Mouse (Mus musculus) small intestine, adult 2 months (tissue): ENCODE measurements around the gene Vamp1. TPM values are rescaled to one million over a fixed set of nuclear protein-coding genes. Genes with fewer than 3 reads are reported as not detected.

Experiments used
- H3K27ac ChIP-seq: fragments of 200-500 bp; 2 replicates; pipeline ENCODE4 v1.5.1; 2012; ENCODE audit warnings: low read depth, low read length, control low read depth, inconsistent platforms; ENCODE audit not compliant: insufficient read depth
- H3K27me3 ChIP-seq: fragments of 200-500 bp; 2 replicates; pipeline ENCODE4 v1.6.1; 2012; ENCODE audit warnings: mild to moderate bottlenecking, moderate library complexity, low read length, inconsistent platforms; ENCODE audit not compliant: control insufficient read depth, insufficient read depth
- H3K36me3 ChIP-seq: fragments of 200-500 bp; 2 replicates; pipeline ENCODE4 v1.6.1; 2012; ENCODE audit warnings: mild to moderate bottlenecking, low read length, control low read depth, inconsistent platforms; ENCODE audit not compliant: control insufficient read depth, insufficient read depth
- H3K4me1 ChIP-seq: fragments of 200-500 bp; 2 replicates; pipeline ENCODE4 v1.6.1; 2012; ENCODE audit warnings: low read length, inconsistent platforms, mixed read lengths; ENCODE audit not compliant: control insufficient read depth, insufficient read depth, insufficient read length
- H3K4me3 ChIP-seq: fragments of 200-500 bp; 2 replicates; pipeline ENCODE4 v1.5.1; 2012; ENCODE audit warnings: low read depth, mild to moderate bottlenecking, control low read depth, inconsistent platforms, low read length, moderate library complexity
- CTCF ChIP-seq: fragments of 200-500 bp; IDR thresholded peaks from 2 replicates; pipeline ENCODE4 v1.5.1; 2012; ENCODE audit warnings: low read depth, mild to moderate bottlenecking, control low read depth, inconsistent platforms, low read length, moderate library complexity, mixed read lengths; ENCODE audit not compliant: insufficient replicate concordance, insufficient read length; ENCODE audit errors: extremely low read depth
- POLR2A ChIP-seq: fragments of 200-500 bp; IDR thresholded peaks from 2 replicates; pipeline ENCODE4 v1.6.1; 2012; ENCODE audit warnings: low read depth, mild to moderate bottlenecking, control low read depth, inconsistent platforms, low read length, moderate library complexity
- WGBS: fragments of 180-500 bp; shearing (Covaris S2); methylation state at CpG from one replicate; pipeline ENCODE4 v1.1.7; 2018; 5-methylcytosine and 5-hydroxymethylcytosine counted together
- polyA plus RNA-seq: library from polyadenylated mRNA; depleted of rRNA; stranded (reverse); fragments of >200 nt; gene quantifications from 2 replicates; pipeline ENCODE4 v1.2.3, GENCODE M21; 2012; rRNA removed

Gene Vamp1
- 5.0 and 7.7 TPM in 2 replicates for polyA plus RNA-seq

- Histone ChIP-seq H3K4me1 (no peaks in the 10 kb centered on the region), H3K4me3 (peak within 1 kb of the TSS; percentile 89), H3K27ac (peak within 1 kb of the TSS; percentile 69), H3K36me3 (peaks cover 11% of the 10 kb centered on the region), H3K27me3 (no peaks in the 10 kb centered on the region)
- 1% methylated on average over 48 of the region's 48 CpGs for WGBS
- TF ChIP-seq CTCF: no peak
- peak; percentile 99 for TF ChIP-seq POLR2A
Measured at GRCm38 (mm10) chr6:125215148-125215954, at the start of gene Vamp1. Gene Vamp1, plus strand, starts transcription at chr6:125215551.

- H3K4me1 ChIP-seq: peaks cover 16% of the 10 kb centered on the region
- H3K27ac ChIP-seq: peak within 1 kb of the TSS; percentile 90
- TF ChIP-seq POLR2A: peak; percentile 54
- TF ChIP-seq CTCF: no peak
- no peaks in the 10 kb centered on the region for H3K27me3 ChIP-seq
- under 1% methylated on average over 17 of the region's 18 CpGs for WGBS
- H3K4me3 ChIP-seq: peak within 1 kb of the TSS; percentile 80
- H3K36me3 ChIP-seq: peaks cover 26% of the 10 kb centered on the region
Measured at GRCm38 (mm10) chr6:125166051-125166751, 49.1 kb upstream of the Vamp1 start, which contains the start of gene Gapdh. Gene Gapdh, minus strand, starts transcription at chr6:125166467.

GRCm38 (mm10) chr6:125166861-125167650, 48.3 kb upstream of the Vamp1 start:
- Histone ChIP-seq H3K27ac (peak overlapping the region; percentile 90), H3K4me1 (peaks cover 15% of the 10 kb centered on the region), H3K36me3 (peaks cover 30% of the 10 kb centered on the region), H3K4me3 (peak overlapping the region; percentile 80), H3K27me3 (no peaks in the 10 kb centered on the region)
- no peak for TF ChIP-seq CTCF
- TF ChIP-seq POLR2A: no peak
- WGBS: 14% methylated on average over 10 of the region's 10 CpGs

- TF ChIP-seq POLR2A: no peak
- 94% methylated on average over 14 of the region's 14 CpGs for WGBS
- H3K27me3 ChIP-seq: no peaks in the 10 kb centered on the region
- H3K4me3 ChIP-seq: no peak overlapping the region
- no peak overlapping the region for H3K27ac ChIP-seq
- peaks cover 30% of the 10 kb centered on the region for H3K36me3 ChIP-seq
- H3K4me1 ChIP-seq: peaks cover 11% of the 10 kb centered on the region
Measured at GRCm38 (mm10) chr6:125168086-125168485, 47.3 kb upstream of the Vamp1 start.

GRCm38 (mm10) chr6:125170194-125170593, 45.2 kb upstream of the Vamp1 start:
- peaks cover 38% of the 10 kb centered on the region for H3K36me3 ChIP-seq
- 90% methylated on average over 6 of the region's 6 CpGs for WGBS

GRCm38 (mm10) chr6:125172474-125172873, 42.9 kb upstream of the Vamp1 start:
- H3K36me3 ChIP-seq: peaks cover 56% of the 10 kb centered on the region
- H3K27ac ChIP-seq: no peak overlapping the region
- H3K27me3 ChIP-seq: no peaks in the 10 kb centered on the region
- H3K4me1 ChIP-seq: peaks cover under 1% of the 10 kb centered on the region; the same call in 1 of the 2 replicates
- 49% methylated on average over 2 of the region's 2 CpGs for WGBS
- H3K4me3 ChIP-seq: no peak overlapping the region
- TF ChIP-seq CTCF (no peak), POLR2A (no peak)

More at GRCm38 (mm10) chr6:125170194-125170593, 45.2 kb upstream of the Vamp1 start:
- no peak for TF ChIP-seq CTCF
- no peak for TF ChIP-seq POLR2A
- Histone ChIP-seq H3K4me3 (no peak overlapping the region), H3K4me1 (peaks cover 11% of the 10 kb centered on the region), H3K27ac (no peak overlapping the region), H3K27me3 (no peaks in the 10 kb centered on the region)
